7 mouse cellular contexts compared by ENCODE assay signal in genomic region chr11:12232041-12232742, GRCm38 (mm10).
DNase-seq lines count a peak whose midpoint lies in the region; ATAC-seq and TF ChIP-seq lines count a peak whose summit lies in the region.

No protein-coding gene starts in this region.

- no peak overlapping the region for H3K4me2 ChIP-seq in midbrain, embryonic 16.5 days (ENCODE audit: low read length)
- H3K4me2 ChIP-seq in intestine, postnatal 0 days (replicated peaks; ENCODE audit: low read depth): no peak overlapping the region

- H3K27ac ChIP-seq in midbrain, embryonic 16.5 days (ENCODE audit: low read length): no peak overlapping the region
- H3K27ac ChIP-seq in intestine, postnatal 0 days (ENCODE audit: low read depth, low read length): no peak overlapping the region

- peak; percentile 69 for ATAC-seq in midbrain, embryonic 16.5 days
- ATAC-seq in intestine, postnatal 0 days: no peak

- no peaks in the 10 kb centered on the region for H3K27me3 ChIP-seq in midbrain, embryonic 16.5 days (ENCODE audit: control insufficient read depth, insufficient read depth, low read depth, low read length)
- H3K27me3 ChIP-seq in intestine, postnatal 0 days (replicated peaks; ENCODE audit: control insufficient read depth, insufficient read depth, low read length): no peaks in the 10 kb centered on the region

- no peak overlapping the region for H3K4me3 ChIP-seq in midbrain, embryonic 16.5 days (ENCODE audit: low read depth, low read length)
- no peak overlapping the region for H3K4me3 ChIP-seq in intestine, postnatal 0 days (ENCODE audit: low read depth, low read length)

- no peak overlapping the region for H3K9ac ChIP-seq in midbrain, embryonic 16.5 days (ENCODE audit: low read depth, low read length)
- no peak overlapping the region for H3K9ac ChIP-seq in intestine, postnatal 0 days (ENCODE audit: low read depth, low read length)

- TF ChIP-seq CTCF in intestine, postnatal 0 days (IDR thresholded peaks at IDR 0.05; ENCODE audit: low read depth): no peak

- H3K4me1 ChIP-seq in midbrain, embryonic 16.5 days (ENCODE audit: control insufficient read depth, insufficient read depth, low read length): no peaks in the 10 kb centered on the region
- no peaks in the 10 kb centered on the region for H3K4me1 ChIP-seq in intestine, postnatal 0 days (replicated peaks; ENCODE audit: control insufficient read depth, insufficient read depth, low read length)

- no peaks in the 10 kb centered on the region for H3K9me3 ChIP-seq in midbrain, embryonic 16.5 days (replicated peaks; ENCODE audit: control insufficient read depth, low read length, poor library complexity, severe bottlenecking)
- no peaks in the 10 kb centered on the region for H3K9me3 ChIP-seq in intestine, postnatal 0 days (ENCODE audit: control insufficient read depth)

- H3K36me3 ChIP-seq in midbrain, embryonic 16.5 days (ENCODE audit: control insufficient read depth, insufficient read depth, low read length): peaks cover 7% of the 10 kb centered on the region; the same call in 1 of the 2 replicates
- no peaks in the 10 kb centered on the region for H3K36me3 ChIP-seq in intestine, postnatal 0 days (ENCODE audit: control insufficient read depth, insufficient read depth)

- peak; percentile 78 for DNase-seq in 3134 (ENCODE audit: extremely low read depth, insufficient read length, low spot score)
- peak; percentile 53 for DNase-seq in adrenal gland, postnatal 14 days
- peak; percentile 55 to 78 for DNase-seq in frontal cortex, postnatal 36 days (ENCODE audit: low spot score in 2 of 2)
- peak; percentile 53 to 77 for DNase-seq in layer of hippocampus, postnatal 14 days (ENCODE audit: low spot score in 2 of 2)
- DNase-seq in spleen, postnatal 36 days (ENCODE audit: low spot score in 2 of 2): no peak

- WGBS in midbrain, embryonic 16.5 days: 79% methylated on average over 10 of the region's 10 CpGs
- WGBS in intestine, postnatal 0 days: 89% methylated on average over 10 of the region's 10 CpGs

Comparison
In these comparisons a context has a peak if more than half of its experiments do, and no peak if none do; other contexts are left out.
1. DNase-seq: peak in 3134 (single experiment), adrenal gland, postnatal 14 days (single experiment), frontal cortex, postnatal 36 days (2 of 2) and layer of hippocampus, postnatal 14 days (2 of 2); none in spleen, postnatal 36 days (0 of 2).